ENCODE assay signal across 22 mouse cellular contexts in genomic region chr4:142860441-142860840, GRCm38 (mm10).
DNase-seq lines count a peak whose midpoint lies in the region; ATAC-seq and TF ChIP-seq lines count a peak whose summit lies in the region.
"Had no signal": no experiment of that assay in that cellular context is flagged by ENCODE, and none has a peak within 500 bp of the region (broad histone marks: within the 10 kb centered on the region; RNA-seq: fewer than 3 reads in every experiment).

No protein-coding gene starts in this region.

- H3K4me3 ChIP-seq in forebrain, postnatal 0 days (ENCODE audit: low read depth, low read length) = no peak overlapping the region
- H3K4me3 ChIP-seq: heart, embryonic 12.5 days; heart, embryonic 15.5 days; hindbrain, embryonic 10.5 days; hindbrain, embryonic 13.5 days; intestine, embryonic 15.5 days had no signal

- H3K4me1 ChIP-seq in forebrain, postnatal 0 days (ENCODE audit: insufficient read depth) = no peaks in the 10 kb centered on the region
- H3K4me1 ChIP-seq: heart, embryonic 12.5 days; hindbrain, embryonic 10.5 days; intestine, embryonic 15.5 days had no signal

- no peaks in the 10 kb centered on the region for H3K36me3 ChIP-seq in forebrain, postnatal 0 days (ENCODE audit: insufficient read depth)
- H3K36me3 ChIP-seq: heart, embryonic 12.5 days; heart, embryonic 15.5 days; hindbrain, embryonic 10.5 days; hindbrain, embryonic 13.5 days; intestine, embryonic 15.5 days had no signal

- peak; percentile 46 for DNase-seq in cerebellum, adult 11-12 months
- DNase-seq in cerebellum, postnatal 4 days (ENCODE audit: low spot score in 2 of 2) = no peak
- DNase-seq in cerebellum, postnatal 10 days = peak; percentile 56 to 71
- peak; percentile 84 for DNase-seq in brain, adult 2 months (ENCODE audit: low read depth, low spot score)
- no peak for DNase-seq in forebrain, postnatal 0 days
- DNase-seq: adrenal gland, adult 8-10 months; adrenal gland, postnatal 25 days; gastrocnemius, postnatal 25 days; heart, adult 18-20 months; heart, postnatal 10 days; heart, postnatal 36 days; kidney, adult 11 months; kidney, adult 8-10 months had no signal

- H3K4me2 ChIP-seq in forebrain, postnatal 0 days (ENCODE audit: low read depth) = no peak overlapping the region
- H3K4me2 ChIP-seq: heart, embryonic 12.5 days; heart, embryonic 15.5 days; hindbrain, embryonic 13.5 days; intestine, embryonic 15.5 days had no signal

- H3K27ac ChIP-seq in forebrain, postnatal 0 days (ENCODE audit: low read depth, low read length) = no peak overlapping the region
- H3K27ac ChIP-seq: heart, embryonic 15.5 days; hindbrain, embryonic 10.5 days; hindbrain, embryonic 13.5 days; intestine, embryonic 15.5 days had no signal

- H3K9me3 ChIP-seq in forebrain, postnatal 0 days (ENCODE audit: low read length) = no peaks in the 10 kb centered on the region
- H3K9me3 ChIP-seq: heart, embryonic 12.5 days; heart, embryonic 15.5 days; hindbrain, embryonic 10.5 days; hindbrain, embryonic 13.5 days; intestine, embryonic 15.5 days had no signal

- TF ChIP-seq CTCF in forebrain, postnatal 0 days (IDR thresholded peaks at IDR 0.05; ENCODE audit: low read depth) = no peak

- H3K27me3 ChIP-seq in forebrain, postnatal 0 days (ENCODE audit: insufficient read depth, low read length) = no peaks in the 10 kb centered on the region
- H3K27me3 ChIP-seq: heart, embryonic 12.5 days; heart, embryonic 15.5 days; hindbrain, embryonic 13.5 days; intestine, embryonic 15.5 days had no signal

- 88% methylated on average over 3 of the region's 3 CpGs for WGBS in forebrain, postnatal 0 days

- ATAC-seq in cerebellum, adult (ENCODE audit: insufficient number of reproducible peaks, low FRiP score, low TSS enrichment) = no peak; the same call in 1 of the 2 replicates
- ATAC-seq in forebrain, postnatal 0 days = no peak
- ATAC-seq: activated CD4-positive, CD25-positive, alpha-beta regulatory T cell, adult 4 months; forebrain, embryonic 14.5 days; hindbrain, embryonic 16.5 days; intestine, embryonic 15.5 days had no signal

- no peak overlapping the region for H3K9ac ChIP-seq in forebrain, postnatal 0 days
- H3K9ac ChIP-seq: heart, embryonic 12.5 days; heart, embryonic 15.5 days; hindbrain, embryonic 13.5 days; intestine, embryonic 15.5 days had no signal

Comparison
In these comparisons a context has a peak if more than half of its experiments do, and no peak if none do; other contexts are left out.
1. DNase-seq: peak in cerebellum, adult 11-12 months (single experiment), cerebellum, postnatal 10 days (2 of 2) and brain, adult 2 months (single experiment); none in cerebellum, postnatal 4 days (0 of 2) and forebrain, postnatal 0 days (single experiment).